Mouse (Mus musculus) spleen, adult 12 weeks (tissue): Measurements from ENCODE around the gene Cdc42ep3.

Experiments used
- DNase-seq: peaks from one replicate; pipeline ENCODE4 v3.0.0; 2022; ENCODE audit warnings: low spot score

Gene Cdc42ep3

DNA sequence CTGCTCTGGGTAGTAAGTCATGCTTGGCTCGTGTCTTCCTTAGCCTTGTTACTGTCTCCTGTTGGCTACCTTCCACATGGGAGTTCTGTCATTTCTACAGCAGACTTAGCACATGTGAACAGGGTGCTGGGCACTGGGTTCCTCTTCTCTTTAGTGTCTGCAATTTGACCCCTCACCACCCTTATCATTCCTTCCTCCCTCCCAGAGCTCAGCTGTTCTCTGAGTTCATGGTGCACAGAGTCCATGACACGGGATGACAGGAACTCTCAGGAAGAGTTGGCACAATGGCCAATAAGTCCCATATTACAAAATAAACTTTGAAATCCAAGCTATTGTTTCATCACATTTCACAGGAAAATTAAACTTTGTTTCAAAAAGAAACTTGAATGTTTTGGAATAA, 64.2 kb downstream of the Cdc42ep3 start:
- DNase-seq, result no peak

DNA sequence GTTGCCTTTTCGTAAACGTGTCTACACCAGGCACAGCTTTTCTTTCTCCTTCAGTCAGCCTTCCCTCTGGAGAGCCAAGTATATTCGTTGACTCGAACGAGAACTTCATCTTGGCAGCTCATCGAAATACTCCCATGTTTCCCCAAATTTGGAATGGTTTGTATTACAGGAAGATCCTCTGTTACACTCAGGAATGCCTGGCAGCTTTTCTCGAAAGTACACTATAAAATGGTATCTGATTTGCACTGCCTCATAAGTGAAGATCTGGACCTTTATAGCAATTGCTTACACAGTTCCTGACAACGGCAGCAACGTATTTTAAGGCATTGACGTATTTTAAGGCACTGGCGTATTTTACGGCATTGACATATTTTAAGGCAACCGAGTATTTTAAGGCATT, 67.6 kb downstream of the Cdc42ep3 start:
- no peak for DNase-seq

DNA sequence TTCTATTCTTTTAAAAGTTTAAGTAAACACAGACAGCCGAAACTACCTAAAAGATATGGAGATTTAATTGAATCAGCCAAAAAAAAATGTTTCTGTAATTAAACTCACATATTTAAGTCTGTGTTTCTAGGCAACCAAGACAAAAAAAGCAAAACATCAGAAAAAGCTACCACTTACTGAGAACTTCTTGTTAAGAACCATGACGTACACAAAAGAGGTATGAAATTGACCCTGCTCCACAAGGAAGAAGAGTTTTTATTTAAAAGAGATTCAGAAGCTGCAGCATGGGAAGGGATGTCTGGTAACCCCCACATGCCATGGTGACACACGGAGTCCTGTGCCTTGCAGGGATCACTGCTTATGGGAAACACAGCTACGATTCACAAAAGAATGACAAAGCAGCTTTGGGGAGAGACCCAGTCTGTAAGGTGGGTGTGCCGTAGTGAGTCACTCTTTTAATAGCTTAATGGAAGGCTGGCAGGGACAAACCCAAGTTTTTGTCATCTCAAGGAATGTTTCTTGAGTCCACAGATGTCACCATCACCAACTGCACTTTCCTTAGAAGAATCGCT, 69.8 kb downstream of the Cdc42ep3 start:
- no peak for DNase-seq
